In the genomic region with DNA sequence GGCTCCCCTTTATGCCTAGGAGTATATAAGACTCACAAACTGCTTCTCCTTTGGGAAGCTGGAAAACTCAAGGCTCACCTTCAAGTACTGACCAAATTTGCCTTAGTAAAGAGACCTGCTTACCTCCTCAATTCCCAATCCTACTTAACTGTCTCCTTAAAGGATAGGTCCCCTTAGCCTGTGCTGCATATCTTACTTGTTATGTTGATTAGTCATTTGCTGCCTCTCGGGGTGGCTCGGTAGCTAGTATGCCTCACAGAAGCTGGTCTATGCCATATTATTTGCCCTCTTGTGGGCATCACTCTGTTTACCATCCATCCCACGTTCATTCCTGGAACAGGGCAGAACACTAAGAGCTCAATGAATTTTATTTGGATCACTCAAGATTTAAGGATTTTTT, we compare ENCODE assay signal across 15 mouse cellular contexts. TPM values are rescaled to one million over a fixed set of nuclear protein-coding genes. Genes with fewer than 3 reads are reported as not detected.
A peak's percentile ranks its signal among the peaks of the same experiment; 100 is the strongest.
DNase-seq lines count a peak whose midpoint lies in the region; ATAC-seq and TF ChIP-seq lines count a peak whose summit lies in the region.
"Had no signal": no experiment of that assay in that cellular context is flagged by ENCODE, and none has a peak within 500 bp of the region (broad histone marks: within the 10 kb centered on the region; RNA-seq: fewer than 3 reads in every experiment).

No protein-coding gene starts in this region.

- TF ChIP-seq CTCF in forebrain, postnatal 0 days (IDR thresholded peaks at IDR 0.05; ENCODE audit: low read depth): no peak

- no peaks in the 10 kb centered on the region for H3K27me3 ChIP-seq in forebrain, embryonic 11.5 days (ENCODE audit: control insufficient read depth, insufficient read depth, low read length)
- no peaks in the 10 kb centered on the region for H3K27me3 ChIP-seq in forebrain, embryonic 10.5 days (ENCODE audit: poor library complexity, severe bottlenecking)
- H3K27me3 ChIP-seq in forebrain, postnatal 0 days (ENCODE audit: insufficient read depth, low read length): no peaks in the 10 kb centered on the region
- H3K27me3 ChIP-seq in midbrain, embryonic 15.5 days (replicated peaks): no peaks in the 10 kb centered on the region
- H3K27me3 ChIP-seq: embryonic facial prominence, embryonic 13.5 days; heart, embryonic 15.5 days; liver, embryonic 15.5 days had no signal

- no peaks in the 10 kb centered on the region for H3K36me3 ChIP-seq in forebrain, embryonic 11.5 days (ENCODE audit: control insufficient read depth, insufficient read depth, low read length)
- no peaks in the 10 kb centered on the region for H3K36me3 ChIP-seq in forebrain, embryonic 10.5 days (replicated peaks)
- H3K36me3 ChIP-seq in forebrain, postnatal 0 days (ENCODE audit: insufficient read depth): no peaks in the 10 kb centered on the region
- no peaks in the 10 kb centered on the region for H3K36me3 ChIP-seq in midbrain, embryonic 15.5 days (replicated peaks)
- H3K36me3 ChIP-seq: embryonic facial prominence, embryonic 13.5 days; heart, embryonic 15.5 days; liver, embryonic 15.5 days had no signal

- no peak for ATAC-seq in forebrain, embryonic 11.5 days (replicated peaks; ENCODE audit: low FRiP score)
- peak; percentile 14 for ATAC-seq in forebrain, postnatal 0 days
- ATAC-seq in midbrain, embryonic 15.5 days (replicated peaks): 0 out of 2 replicates have a peak, but pooled peaks have one; percentile 30

- no peak overlapping the region for H3K4me3 ChIP-seq in forebrain, embryonic 11.5 days (ENCODE audit: low read depth, low read length)
- H3K4me3 ChIP-seq in forebrain, embryonic 10.5 days: no peak overlapping the region
- H3K4me3 ChIP-seq in forebrain, postnatal 0 days (ENCODE audit: low read depth, low read length): no peak overlapping the region
- no peak overlapping the region for H3K4me3 ChIP-seq in midbrain, embryonic 15.5 days
- H3K4me3 ChIP-seq: embryonic facial prominence, embryonic 13.5 days; heart, embryonic 15.5 days; liver, embryonic 15.5 days had no signal

- no peaks in the 10 kb centered on the region for H3K4me1 ChIP-seq in forebrain, embryonic 11.5 days (replicated peaks; ENCODE audit: control insufficient read depth, insufficient read depth, low read length)
- H3K4me1 ChIP-seq in forebrain, embryonic 10.5 days: peaks cover 13% of the 10 kb centered on the region
- H3K4me1 ChIP-seq in forebrain, postnatal 0 days (ENCODE audit: insufficient read depth): no peaks in the 10 kb centered on the region
- H3K4me1 ChIP-seq in midbrain, embryonic 15.5 days: peaks cover 18% of the 10 kb centered on the region
- H3K4me1 ChIP-seq: heart, embryonic 15.5 days had no signal

- intact Hi-C loops in heart, postnatal 25 days (cut with DNase I): no loop called here

- H3K9ac ChIP-seq in forebrain, embryonic 11.5 days (ENCODE audit: low read length): no peak overlapping the region
- no peak overlapping the region for H3K9ac ChIP-seq in forebrain, postnatal 0 days
- no peak overlapping the region for H3K9ac ChIP-seq in midbrain, embryonic 15.5 days
- H3K9ac ChIP-seq: embryonic facial prominence, embryonic 13.5 days; heart, embryonic 15.5 days; liver, embryonic 15.5 days had no signal

- 0 out of 2 replicates have a peak overlapping the region, but pooled peaks have one; percentile 12 for H3K27ac ChIP-seq in forebrain, embryonic 11.5 days (ENCODE audit: low read depth, low read length)
- no peak overlapping the region for H3K27ac ChIP-seq in forebrain, embryonic 10.5 days
- 0 out of 2 replicates have a peak overlapping the region, but pooled peaks have one; percentile 16 for H3K27ac ChIP-seq in forebrain, postnatal 0 days (ENCODE audit: low read depth, low read length)
- 0 out of 2 replicates have a peak overlapping the region, but pooled peaks have one; percentile 48 for H3K27ac ChIP-seq in midbrain, embryonic 15.5 days
- H3K27ac ChIP-seq: embryonic facial prominence, embryonic 13.5 days; heart, embryonic 15.5 days; kidney, postnatal 0 days; liver, embryonic 15.5 days had no signal

- no peak for DNase-seq in forebrain, embryonic 11.5 days (ENCODE audit: low spot score)
- no peak for DNase-seq in forebrain, embryonic 10.5 days (ENCODE audit: extremely low spot score, low spot score)
- DNase-seq in ES-CJ7 (ENCODE audit: low read depth, low spot score): peak; percentile 39
- no peak for DNase-seq in forebrain, postnatal 0 days
- DNase-seq in heart, postnatal 25 days (ENCODE audit: low spot score): no peak
- no peak for DNase-seq in retina, embryonic 14.5 days (ENCODE audit: low spot score)
- DNase-seq in c-Kit-positive CD71-positive TER-119-positive erythroid progenitor cells, embryonic 14.5 days (ENCODE audit: low spot score): no peak
- DNase-seq: cerebellum, postnatal 25 days; layer of hippocampus, postnatal 36 days; thymus, postnatal 25 days had no signal

- WGBS in forebrain, embryonic 11.5 days: 53% methylated on average over 3 of the region's 3 CpGs
- 59% methylated on average over 3 of the region's 3 CpGs for WGBS in forebrain, embryonic 10.5 days
- WGBS in forebrain, postnatal 0 days: 28% methylated on average over 3 of the region's 3 CpGs
- WGBS in midbrain, embryonic 15.5 days: 37% methylated on average over 3 of the region's 3 CpGs

- H3K9me3 ChIP-seq in forebrain, embryonic 11.5 days (ENCODE audit: control insufficient read depth, low read length): no peaks in the 10 kb centered on the region
- no peaks in the 10 kb centered on the region for H3K9me3 ChIP-seq in forebrain, embryonic 10.5 days
- H3K9me3 ChIP-seq in forebrain, postnatal 0 days (ENCODE audit: low read length): no peaks in the 10 kb centered on the region
- no peaks in the 10 kb centered on the region for H3K9me3 ChIP-seq in midbrain, embryonic 15.5 days
- H3K9me3 ChIP-seq: embryonic facial prominence, embryonic 13.5 days; heart, embryonic 15.5 days; liver, embryonic 15.5 days had no signal

- no peak overlapping the region for H3K4me2 ChIP-seq in forebrain, embryonic 11.5 days (ENCODE audit: low read depth, low read length, severe bottlenecking)
- H3K4me2 ChIP-seq in forebrain, postnatal 0 days (ENCODE audit: low read depth): no peak overlapping the region
- peak overlapping the region; percentile 6; the same call in 1 of the 2 replicates for H3K4me2 ChIP-seq in midbrain, embryonic 15.5 days
- H3K4me2 ChIP-seq: embryonic facial prominence, embryonic 13.5 days; heart, embryonic 15.5 days; liver, embryonic 15.5 days had no signal

RNA-seq across cellular contexts. Expression of a gene that starts 14.7 kb away (rescaled TPM):
- polyA plus RNA-seq in forebrain, embryonic 11.5 days (2014; fragmentation: Nextera tagmentation; extraction: Ambion mirVana): 19.2 and 19.8 TPM in 2 replicates
- polyA plus RNA-seq in forebrain, embryonic 10.5 days (2016; fragmentation: Nextera tagmentation; extraction: Ambion mirVana): 2.6 and 5.4 TPM in 2 replicates
- 74.5 and 86.2 TPM in 2 replicates for total RNA-seq in forebrain, postnatal 0 days (2014; rRNA removed)
- 22.0 and 36.0 TPM in 2 replicates for polyA plus RNA-seq in forebrain, postnatal 0 days (2015; fragmentation: Nextera tagmentation; extraction: Ambion mirVana)
- 63.0 and 71.7 TPM in 2 replicates for polyA plus RNA-seq in midbrain, embryonic 15.5 days (2015; fragmentation: Nextera tagmentation; extraction: Ambion mirVana)
- 1 to 10 TPM in 1 of 2 experiments, under 1 TPM in 1; 0.75 to 2.1 TPM for total RNA-seq in heart, postnatal 25 days (2021)
